Mouse (Mus musculus) hindbrain, embryonic 13.5 days (tissue): ENCODE measurements at regions not wholly inside any gene's neighbourhood (a gene's known extent, or its start where the extent isn't known, plus 50 kb on each side); places are given as distances from the start of the nearest gene placed in this dataset.

Source experiments
- ATAC-seq: fragments of 200-750 bp; cut with Nextera tagmentation; 2 replicates; pipeline ENCODE4 v1.8.0; 2017; ENCODE audit warnings: moderate TSS enrichment; ENCODE audit not compliant: low FRiP score
- H3K27ac ChIP-seq: fragments of 300-500 bp; sonication (generic); 2 replicates; pipeline ENCODE4 v1.5.1; 2015; ENCODE audit warnings: inconsistent platforms, mild to moderate bottlenecking, moderate library complexity
- H3K27me3 ChIP-seq: fragments of 300-500 bp; sonication (generic); 2 replicates; pipeline ENCODE4 v1.6.1; 2015; ENCODE audit warnings: mild to moderate bottlenecking, inconsistent platforms
- H3K36me3 ChIP-seq: fragments of 300-500 bp; sonication (generic); 2 replicates; pipeline ENCODE4 v1.6.1; 2015; ENCODE audit warnings: mild to moderate bottlenecking, inconsistent platforms
- H3K4me1 ChIP-seq: fragments of 300-500 bp; sonication (generic); replicated peaks from 2 replicates; pipeline ENCODE4 v1.6.1; 2015; ENCODE audit warnings: inconsistent platforms
- H3K4me2 ChIP-seq: fragments of 300-500 bp; sonication (generic); 2 replicates; pipeline ENCODE4 v1.6.1; 2015; ENCODE audit warnings: inconsistent platforms, mild to moderate bottlenecking, moderate library complexity
- H3K4me3 ChIP-seq: fragments of 300-500 bp; sonication (generic); 2 replicates; pipeline ENCODE4 v1.5.1; 2015; ENCODE audit warnings: mild to moderate bottlenecking, inconsistent platforms
- H3K9ac ChIP-seq: fragments of 300-500 bp; sonication (generic); 2 replicates; pipeline ENCODE4 v1.6.1; 2015; ENCODE audit warnings: mild to moderate bottlenecking, inconsistent platforms
- H3K9me3 ChIP-seq: fragments of 300-500 bp; sonication (generic); 2 replicates; pipeline ENCODE4 v1.6.1; 2016; ENCODE audit warnings: inconsistent platforms
- WGBS: fragments of 180-500 bp; shearing (Covaris S2); methylation state at CpG from one replicate; pipeline ENCODE4 v1.1.7; 2015; 5-methylcytosine and 5-hydroxymethylcytosine counted together

DNA sequence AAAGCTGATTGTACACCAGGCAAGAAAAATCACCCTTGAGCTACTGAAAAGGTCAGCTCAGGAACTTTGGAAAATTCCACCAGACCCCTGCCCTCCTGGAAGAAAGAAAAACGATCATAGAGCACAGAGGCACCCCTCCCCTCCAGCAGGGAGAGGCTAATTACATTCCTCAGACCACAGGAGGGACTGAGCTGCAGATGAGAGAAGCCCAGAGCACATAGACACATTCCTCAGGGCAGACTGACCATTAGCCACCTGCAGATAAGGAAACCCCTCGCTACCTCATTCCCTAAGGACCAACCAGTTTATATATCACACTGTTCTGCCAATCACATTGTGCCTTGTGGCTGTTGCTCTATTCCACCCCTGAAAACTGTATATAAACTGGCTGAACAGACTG lies 230.3 kb downstream of the Parp8 start:
- Histone ChIP-seq H3K27me3 (no peaks in the 10 kb centered on the region), H3K4me3 (no peak overlapping the region), H3K4me1 (no peaks in the 10 kb centered on the region), H3K27ac (no peak overlapping the region), H3K4me2 (no peak overlapping the region), H3K9ac (no peak overlapping the region), H3K9me3 (0 out of 2 replicates have a peak, but pooled peaks cover 5% of the 10 kb centered on the region), H3K36me3 (no peaks in the 10 kb centered on the region)
- 36% methylated on average over 2 of the region's 2 CpGs for WGBS
- no peak for ATAC-seq

DNA sequence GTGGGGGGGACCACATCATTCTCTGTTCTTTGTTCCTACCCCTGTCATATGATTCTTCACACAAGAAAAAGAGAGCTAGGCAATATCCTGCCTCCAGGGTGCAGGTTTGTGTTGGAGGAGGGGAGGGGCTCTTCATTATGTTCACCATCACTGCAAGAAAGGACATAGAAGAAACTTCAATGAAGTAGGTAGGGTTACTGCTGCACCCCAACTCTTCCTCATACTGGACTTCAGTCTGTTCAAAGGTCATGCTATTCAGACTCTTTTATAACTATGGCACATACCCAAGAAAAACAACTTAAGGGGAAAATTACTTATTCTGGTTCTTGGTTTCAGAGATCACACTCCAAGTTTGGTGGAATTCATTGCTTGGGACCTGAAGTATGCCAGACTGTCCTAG lies 243.7 kb downstream of the Parp8 start:
- no peaks in the 10 kb centered on the region for H3K27me3 ChIP-seq
- no peak overlapping the region for H3K27ac ChIP-seq
- ATAC-seq, result no peak
- H3K36me3 ChIP-seq, result no peaks in the 10 kb centered on the region
- no peak overlapping the region for H3K4me2 ChIP-seq
- H3K4me3 ChIP-seq, result no peak overlapping the region
- H3K4me1 ChIP-seq, result no peaks in the 10 kb centered on the region
- no peaks in the 10 kb centered on the region for H3K9me3 ChIP-seq
- H3K9ac ChIP-seq, result no peak overlapping the region

- WGBS, result 82% methylated on average over 3 of the region's 3 CpGs
- no peaks in the 10 kb centered on the region for H3K27me3 ChIP-seq
- no peak overlapping the region for H3K4me2 ChIP-seq
- no peaks in the 10 kb centered on the region for H3K4me1 ChIP-seq
- H3K4me3 ChIP-seq, result no peak overlapping the region
- H3K27ac ChIP-seq, result no peak overlapping the region
- H3K9ac ChIP-seq, result no peak overlapping the region
- H3K36me3 ChIP-seq, result no peaks in the 10 kb centered on the region
- no peak for ATAC-seq
- no peaks in the 10 kb centered on the region for H3K9me3 ChIP-seq
These were observed 259.8 kb downstream of the Parp8 start for GRCm38 (mm10) chr13:116765491-116765890.

DNA sequence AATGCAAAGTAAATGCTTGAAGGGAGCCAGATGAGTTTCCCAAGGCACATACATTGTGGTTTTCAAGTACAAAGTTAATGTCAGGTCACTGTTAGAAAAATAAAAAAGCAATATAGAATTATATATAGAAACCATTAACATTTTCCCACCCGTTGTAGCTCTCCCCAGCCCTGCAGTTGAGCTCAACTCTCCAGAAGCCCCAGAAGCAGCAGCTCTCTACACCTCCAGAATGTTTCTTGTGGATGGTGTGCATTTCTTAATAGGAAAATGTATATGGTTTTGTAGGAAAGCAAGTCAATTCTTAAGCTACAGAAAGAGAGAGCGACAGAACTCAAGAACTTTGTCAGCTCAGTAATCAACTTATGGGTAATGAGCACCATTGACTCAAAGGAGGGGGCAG lies 265.4 kb downstream of the Parp8 start:
- H3K9ac ChIP-seq, result no peak overlapping the region
- H3K36me3 ChIP-seq, result no peaks in the 10 kb centered on the region
- H3K27ac ChIP-seq, result no peak overlapping the region
- no peak overlapping the region for H3K4me3 ChIP-seq
- H3K4me2 ChIP-seq, result no peak overlapping the region
- WGBS, result 94% methylated on average over 2 of the region's 2 CpGs
- H3K4me1 ChIP-seq, result no peaks in the 10 kb centered on the region
- no peaks in the 10 kb centered on the region for H3K27me3 ChIP-seq
- H3K9me3 ChIP-seq, result no peaks in the 10 kb centered on the region
- no peak for ATAC-seq

- Histone ChIP-seq H3K4me1 (no peaks in the 10 kb centered on the region), H3K9me3 (no peaks in the 10 kb centered on the region), H3K4me2 (no peak overlapping the region), H3K27ac (no peak overlapping the region), H3K9ac (no peak overlapping the region), H3K4me3 (no peak overlapping the region), H3K27me3 (no peaks in the 10 kb centered on the region), H3K36me3 (no peaks in the 10 kb centered on the region)
- WGBS, result 85% methylated on average over 4 of the region's 4 CpGs
- no peak for ATAC-seq
These were observed 284.5 kb downstream of the Parp8 start for GRCm38 (mm10) chr13:116740825-116741224.

- no peak overlapping the region for H3K4me3 ChIP-seq
- no peak for ATAC-seq
- no peak overlapping the region for H3K27ac ChIP-seq
- H3K4me1 ChIP-seq, result peaks cover 4% of the 10 kb centered on the region
- H3K36me3 ChIP-seq, result no peaks in the 10 kb centered on the region
- no peak overlapping the region for H3K9ac ChIP-seq
- no peaks in the 10 kb centered on the region for H3K9me3 ChIP-seq
- 0 out of 2 replicates have a peak, but pooled peaks cover 3% of the 10 kb centered on the region for H3K27me3 ChIP-seq
- no peak overlapping the region for H3K4me2 ChIP-seq
- WGBS, result 61% methylated on average over 14 of the region's 14 CpGs
These were observed 301.8 kb downstream of the Parp8 start for GRCm38 (mm10) chr13:116723361-116724153.

GRCm38 (mm10) chr13:116714809-116715208 lies 310.5 kb downstream of the Parp8 start:
- no peak for ATAC-seq
- Histone ChIP-seq H3K27ac (no peak overlapping the region), H3K4me3 (no peak overlapping the region), H3K9ac (no peak overlapping the region), H3K36me3 (no peaks in the 10 kb centered on the region), H3K27me3 (peaks cover 63% of the 10 kb centered on the region), H3K4me1 (peaks cover 10% of the 10 kb centered on the region), H3K4me2 (no peak overlapping the region), H3K9me3 (no peaks in the 10 kb centered on the region)
- WGBS, result 18% methylated on average over 5 of the region's 5 CpGs

DNA sequence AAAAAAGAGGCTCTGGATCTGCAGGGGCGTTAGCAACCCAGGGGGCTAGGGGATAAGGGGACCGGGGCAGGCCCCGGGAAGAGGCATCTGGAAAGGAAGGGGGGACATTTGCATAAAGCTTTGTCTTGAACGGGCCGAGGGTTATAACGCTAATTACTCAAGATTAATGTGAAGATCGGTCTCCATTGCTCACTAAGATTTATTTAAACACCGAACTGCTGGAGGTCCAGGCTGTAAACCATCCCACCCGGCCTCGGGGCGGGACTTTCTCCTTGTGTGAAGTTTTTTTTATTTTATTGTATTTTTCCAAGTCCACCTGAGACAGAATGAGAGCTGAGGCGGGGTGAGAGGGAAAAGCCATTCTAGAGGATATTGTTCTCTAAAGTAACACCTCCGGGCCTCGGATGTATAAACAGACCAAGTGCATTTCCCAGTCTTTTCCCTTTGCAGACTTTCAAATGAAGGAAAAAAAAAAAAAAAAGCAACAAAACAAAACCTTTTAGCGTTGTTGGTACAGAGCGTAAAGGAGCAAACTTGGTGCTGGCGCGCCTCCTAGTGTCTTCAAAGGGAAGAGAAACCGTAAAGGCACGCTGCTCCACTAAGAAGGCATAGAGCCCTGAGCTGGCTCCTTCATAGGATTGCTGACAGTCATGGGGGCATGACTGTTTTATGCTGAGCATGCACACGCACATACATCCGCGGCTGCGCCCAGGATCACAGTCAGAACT lies 313.3 kb downstream of the Parp8 start:
- Histone ChIP-seq H3K4me1 (peaks cover 24% of the 10 kb centered on the region), H3K9ac (no peak overlapping the region), H3K4me3 (peak overlapping the region; percentile 27), H3K27ac (no peak overlapping the region), H3K9me3 (no peaks in the 10 kb centered on the region), H3K36me3 (no peaks in the 10 kb centered on the region), H3K27me3 (peaks cover 87% of the 10 kb centered on the region), H3K4me2 (peak overlapping the region; percentile 56)
- WGBS, result under 1% methylated on average over 24 of the region's 24 CpGs
- peak; percentile 92 for ATAC-seq

GRCm38 (mm10) chr13:116711148-116711865 lies 314.0 kb downstream of the Parp8 start:
- H3K4me1 ChIP-seq, result peaks cover 27% of the 10 kb centered on the region
- under 1% methylated on average over 22 of the region's 22 CpGs for WGBS
- no peak overlapping the region for H3K9ac ChIP-seq
- peak overlapping the region; percentile 56 for H3K4me2 ChIP-seq
- H3K4me3 ChIP-seq, result peak overlapping the region; percentile 27
- H3K9me3 ChIP-seq, result no peaks in the 10 kb centered on the region
- ATAC-seq, result peak; percentile 68
- H3K36me3 ChIP-seq, result no peaks in the 10 kb centered on the region
- H3K27me3 ChIP-seq, result peaks cover 89% of the 10 kb centered on the region
- no peak overlapping the region for H3K27ac ChIP-seq

DNA sequence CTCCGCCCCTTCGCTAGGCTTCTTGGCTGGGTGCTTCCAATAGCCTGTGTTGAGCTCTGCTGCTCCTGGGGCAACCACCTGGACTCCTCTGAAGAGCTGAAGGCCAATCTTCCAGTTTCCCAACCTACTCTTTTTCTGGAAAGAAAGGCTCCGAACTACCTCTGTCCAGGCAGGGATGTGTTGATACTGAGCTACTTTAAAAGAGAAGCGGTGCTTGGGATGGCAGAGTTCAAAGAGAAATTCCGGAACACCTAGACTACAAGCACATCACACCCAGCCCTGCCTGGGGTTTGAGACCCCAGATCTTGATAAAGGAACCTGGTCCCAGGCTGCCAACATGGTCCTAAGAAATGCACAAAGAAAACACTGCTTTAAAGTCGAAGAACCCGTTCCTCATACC lies 315.7 kb downstream of the Parp8 start:
- ATAC-seq, result no peak
- 6% methylated on average over 7 of the region's 7 CpGs for WGBS
- no peak overlapping the region for H3K4me2 ChIP-seq

DNA sequence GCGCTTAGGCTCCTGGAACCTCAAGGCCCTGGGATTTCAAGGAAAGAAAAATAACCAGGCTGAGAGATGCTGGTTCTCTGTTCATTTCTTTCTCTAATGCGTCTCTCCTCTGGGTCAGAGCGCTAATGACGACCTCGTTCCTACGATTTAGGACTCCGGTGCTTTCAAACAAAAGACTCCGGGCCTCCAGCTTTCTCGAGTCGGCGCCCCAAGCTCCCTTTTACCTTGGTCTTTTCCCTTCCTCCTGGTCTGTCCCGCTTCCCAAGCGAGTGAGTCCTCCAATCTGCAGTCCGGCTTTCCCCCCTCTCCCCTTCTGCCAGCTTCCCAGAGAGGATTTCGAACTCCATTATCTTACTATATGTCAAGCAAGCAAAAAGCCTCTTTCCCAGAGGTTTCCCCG lies 316.5 kb downstream of the Parp8 start:
- no peak overlapping the region for H3K9ac ChIP-seq
- ATAC-seq, result no peak
- peaks cover 92% of the 10 kb centered on the region for H3K27me3 ChIP-seq
- H3K4me2 ChIP-seq, result 0 out of 2 replicates have a peak overlapping the region, but pooled peaks have one; percentile 11
- peaks cover 34% of the 10 kb centered on the region for H3K4me1 ChIP-seq
- H3K36me3 ChIP-seq, result no peaks in the 10 kb centered on the region
- WGBS, result under 1% methylated on average over 16 of the region's 16 CpGs
- H3K9me3 ChIP-seq, result no peaks in the 10 kb centered on the region
- H3K27ac ChIP-seq, result no peak overlapping the region; the same call in 1 of the 2 replicates
- 0 out of 2 replicates have a peak overlapping the region, but pooled peaks have one; percentile 3 for H3K4me3 ChIP-seq

More for the DNA sequence above, 315.7 kb downstream of the Parp8 start:
- no peak overlapping the region for H3K4me3 ChIP-seq
- H3K27ac ChIP-seq, result no peak overlapping the region
- H3K9ac ChIP-seq, result no peak overlapping the region
- H3K36me3 ChIP-seq, result no peaks in the 10 kb centered on the region
- no peaks in the 10 kb centered on the region for H3K9me3 ChIP-seq
- H3K4me1 ChIP-seq, result peaks cover 34% of the 10 kb centered on the region
- H3K27me3 ChIP-seq, result peaks cover 90% of the 10 kb centered on the region

DNA sequence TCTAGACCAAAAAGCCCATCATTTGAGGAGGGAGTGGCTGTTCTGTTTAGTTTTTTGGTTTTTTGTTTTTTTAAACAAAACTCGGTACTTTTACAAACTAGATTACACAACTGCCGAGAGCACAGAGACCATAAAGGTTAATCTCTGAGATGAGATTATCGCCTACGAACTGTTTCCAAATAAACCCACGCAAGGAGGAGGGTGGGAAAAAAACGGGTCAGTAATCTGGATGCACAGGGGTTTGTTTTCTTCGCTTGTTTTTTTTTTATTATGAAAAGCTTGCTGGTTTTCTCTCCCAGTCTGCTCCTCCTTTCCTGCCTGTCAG lies 316.9 kb downstream of the Parp8 start:
- no peak for ATAC-seq
- Histone ChIP-seq H3K4me3 (no peak overlapping the region), H3K4me2 (peak overlapping the region; percentile 11; the same call in 1 of the 2 replicates), H3K27me3 (peaks cover 92% of the 10 kb centered on the region), H3K4me1 (peaks cover 34% of the 10 kb centered on the region), H3K36me3 (no peaks in the 10 kb centered on the region), H3K9ac (no peak overlapping the region), H3K27ac (no peak overlapping the region), H3K9me3 (no peaks in the 10 kb centered on the region)
- WGBS, result under 1% methylated on average over 7 of the region's 7 CpGs
